Mouse (Mus musculus) monocyte, adult 5-6 weeks (primary cell): ENCODE results near the gene Gm15155. TPM values are rescaled to one million over a fixed set of nuclear protein-coding genes. Genes with fewer than 3 reads are reported as not detected.
"Not testable (repeated sequence)": the region's sequence is repeated elsewhere in the genome, so short reads cannot be mapped to it uniquely, and the experiment has no call there.

Experiments used
- ATAC-seq: fragments of 153-309, 156-312 bp; replicated peaks from 2 replicates; pipeline ENCODE4 v1.8.0; 2017; ENCODE audit warnings: mild to moderate bottlenecking; ENCODE audit not compliant: low TSS enrichment, insufficient number of reproducible peaks, severe bottlenecking, poor library complexity, low FRiP score
- total RNA-seq: library from RNA; stranded (forward); fragments of 200-1000, 200-491, 200-594 nt; gene quantifications from 3 replicates; pipeline ENCODE4 v1.2.3, GENCODE M21; 2017

Gene Gm15155
- not detected in 3 replicates for total RNA-seq

- ATAC-seq, result no peak
Observed at GRCm38 (mm10) chrX:155624341-155624841, at the start of gene Gm15155. Gene Gm15155 (plus strand): TSS chrX:155624741.

- ATAC-seq, result no peak
Observed at GRCm38 (mm10) chrX:155579791-155580190, 44.8 kb upstream of the Gm15155 start.

DNA sequence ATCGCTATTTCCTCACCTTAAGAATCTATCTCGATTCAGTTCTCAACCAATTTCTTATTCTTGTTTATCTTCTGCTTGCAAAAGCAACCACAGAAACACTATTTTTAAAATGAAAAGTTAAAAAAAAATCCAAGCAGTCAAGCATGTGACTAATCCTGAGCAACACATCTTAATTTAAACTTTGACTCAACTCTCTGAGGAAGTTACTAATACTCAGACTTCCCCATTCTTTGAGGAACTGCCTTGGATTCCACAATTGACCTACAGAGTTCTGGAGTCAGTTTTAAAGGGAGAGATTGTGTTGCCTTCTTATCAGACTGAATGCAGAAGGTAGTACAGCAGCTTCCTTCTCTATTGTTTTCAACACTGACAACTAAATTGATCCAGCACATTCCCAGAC is 40.0 kb upstream of the Gm15155 start:
- peak; percentile 87 for ATAC-seq

DNA sequence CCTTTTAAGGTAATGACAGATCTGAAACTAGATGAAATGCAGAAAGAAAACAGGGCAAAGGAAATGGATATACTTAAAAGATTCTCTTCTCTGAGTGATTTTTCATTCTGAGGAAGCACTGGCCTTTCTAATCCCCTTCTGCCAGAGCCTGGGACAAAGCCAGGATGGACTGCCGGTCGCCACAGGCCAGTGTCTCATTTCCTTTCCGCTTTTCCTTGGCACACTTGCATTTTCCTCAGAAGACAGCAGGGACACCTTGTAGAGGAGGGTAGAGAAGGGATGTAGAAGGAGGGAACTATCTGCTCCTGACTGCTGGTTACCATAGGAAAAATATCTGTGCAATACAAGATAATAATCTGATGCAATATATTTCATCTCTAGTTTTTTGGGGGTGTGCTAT is 33.1 kb upstream of the Gm15155 start:
- ATAC-seq, result no peak

- ATAC-seq, result no peak
Observed at GRCm38 (mm10) chrX:155592467-155592866, 32.1 kb upstream of the Gm15155 start.

DNA sequence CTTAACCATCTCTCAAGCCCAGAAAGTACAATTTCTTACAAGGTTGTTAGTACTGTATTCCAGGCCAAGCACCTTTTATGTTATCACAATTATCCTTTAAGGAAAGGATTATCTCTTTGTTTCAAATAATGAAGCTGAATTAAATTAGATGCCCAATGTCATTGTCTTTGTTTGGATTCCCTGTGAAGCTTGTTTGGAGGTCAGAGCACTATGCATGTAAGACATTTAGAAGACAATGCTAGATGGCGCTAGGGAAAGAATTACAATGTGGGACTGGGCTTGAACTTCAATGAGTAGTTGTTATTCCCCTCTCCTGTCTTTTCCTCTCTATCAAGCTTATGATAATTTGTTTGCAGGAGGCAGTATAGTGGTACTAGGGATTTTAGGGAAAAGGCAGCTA is 29.9 kb upstream of the Gm15155 start:
- ATAC-seq, result no peak

DNA sequence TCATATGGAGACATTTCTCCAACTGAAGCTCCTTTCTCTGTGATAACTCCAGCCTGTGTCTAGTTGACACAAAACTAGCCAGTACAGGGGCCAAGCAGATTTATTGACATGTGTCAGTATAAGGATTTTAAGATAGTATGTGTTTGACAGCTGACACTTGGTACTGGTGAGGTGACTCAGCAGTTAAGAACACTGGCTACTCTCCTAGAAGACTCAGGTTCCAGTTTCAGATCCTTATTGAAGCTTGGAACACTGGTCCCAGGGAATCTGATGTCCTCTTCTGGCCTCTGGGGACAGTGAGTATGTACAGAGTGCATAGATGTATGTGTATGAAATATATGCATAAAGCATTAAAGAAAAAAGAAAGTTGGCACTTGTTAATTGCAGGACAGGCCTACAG is 28.2 kb upstream of the Gm15155 start:
- no peak for ATAC-seq

- ATAC-seq, result no peak
Observed at GRCm38 (mm10) chrX:155601196-155601595, 23.3 kb upstream of the Gm15155 start.

DNA sequence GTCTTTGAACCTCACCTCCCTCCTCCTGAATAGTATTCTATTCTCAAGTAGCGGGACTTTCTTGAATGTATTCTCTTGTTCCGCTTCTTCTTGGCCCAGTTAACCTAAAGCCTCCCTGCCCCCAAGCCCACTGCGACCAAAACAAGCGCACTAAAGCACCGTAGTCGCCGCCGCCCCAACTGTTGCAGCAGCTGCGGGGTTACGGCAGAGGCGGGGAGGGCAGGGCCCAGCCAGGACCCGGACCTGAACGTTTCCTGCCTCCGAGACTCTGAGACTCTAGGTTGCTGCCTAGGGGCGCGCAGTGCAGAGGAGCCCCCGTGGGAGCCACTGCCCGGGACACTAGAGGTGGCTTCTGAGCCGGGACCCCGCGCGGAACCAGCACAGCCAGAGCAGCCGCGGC is 2.0 kb upstream of the Gm15155 start:
- peak; percentile 43 for ATAC-seq

- ATAC-seq, result 0 out of 2 replicates have a peak, but pooled peaks have one; percentile 9
Observed at GRCm38 (mm10) chrX:155622961-155623599, 1.5 kb upstream of the Gm15155 start.

GRCm38 (mm10) chrX:155623701-155624281 is 750 bp upstream of the Gm15155 start, which contains the start of gene Ptchd1:
Gene Ptchd1 (minus strand): TSS chrX:155623814.
- ATAC-seq, result no peak

- ATAC-seq, result no peak
Observed at GRCm38 (mm10) chrX:155624895-155625294, 354 bp downstream of the Gm15155 start.

GRCm38 (mm10) chrX:155625671-155626196 is 1.2 kb downstream of the Gm15155 start:
- no peak for ATAC-seq

DNA sequence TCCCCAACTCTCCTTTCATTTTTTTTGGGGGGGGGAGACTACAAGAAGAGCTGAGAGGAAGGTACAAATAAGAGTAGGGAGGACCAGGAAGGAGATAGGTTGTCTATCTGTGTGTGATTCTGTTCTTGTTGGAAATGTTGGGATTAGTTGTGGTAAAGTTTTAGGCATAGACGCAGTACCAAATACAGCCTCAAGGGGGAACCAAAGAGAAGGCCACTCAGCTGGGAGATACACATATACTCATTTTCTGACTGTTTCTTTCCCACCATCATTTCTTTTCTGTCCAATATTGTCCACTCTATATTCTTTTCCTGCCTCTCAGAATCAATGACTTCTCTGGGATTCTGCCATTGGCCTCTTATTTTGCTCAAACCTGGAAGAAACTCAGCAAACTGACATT is 19.4 kb downstream of the Gm15155 start:
- ATAC-seq, result no peak; the same call in 1 of the 2 replicates

- no peak for ATAC-seq
Observed at GRCm38 (mm10) chrX:155645975-155646374, 21.4 kb downstream of the Gm15155 start.

DNA sequence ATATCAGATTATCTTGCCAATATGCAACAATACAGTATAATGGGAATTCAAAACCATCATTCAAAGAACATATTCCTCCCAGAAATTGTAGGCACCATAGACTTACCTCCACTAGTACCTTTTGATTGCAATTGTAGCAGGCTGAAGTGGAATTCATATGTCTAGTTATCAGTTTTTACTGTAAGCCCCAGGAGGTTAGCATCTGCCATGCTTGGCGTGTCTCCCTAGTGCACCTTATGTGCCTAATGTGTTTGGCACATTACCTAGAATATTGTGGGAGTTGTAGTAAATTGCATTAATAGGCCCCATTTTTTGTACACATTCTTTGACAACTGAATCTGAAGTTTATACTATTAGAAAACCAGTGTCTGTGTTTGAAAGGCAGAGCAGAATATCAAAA is 33.4 kb downstream of the Gm15155 start:
- ATAC-seq, result no peak

DNA sequence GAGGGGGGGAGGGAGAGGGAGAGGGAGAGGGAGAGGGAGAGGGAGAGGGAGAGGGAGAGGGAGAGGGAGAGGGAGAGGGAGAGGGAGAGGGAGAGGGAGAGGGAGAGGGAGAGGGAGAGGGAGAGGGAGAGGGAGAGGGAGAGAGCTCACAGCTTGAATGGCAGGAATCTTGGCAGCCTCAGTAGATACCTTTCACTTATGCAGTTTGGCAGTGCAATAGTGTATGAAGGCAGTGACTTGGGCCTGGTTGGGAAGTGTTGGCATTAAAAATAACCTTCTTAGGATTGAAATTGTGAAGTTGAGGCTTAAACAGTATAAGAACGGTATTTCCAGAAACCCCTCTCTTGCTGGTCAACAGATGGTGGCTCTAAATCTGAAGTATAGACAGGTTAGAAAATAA is 65.9 kb downstream of the Gm15155 start:
- not testable (repeated sequence) for ATAC-seq

- no peak for ATAC-seq
Observed at GRCm38 (mm10) chrX:155724157-155724556, 99.6 kb downstream of the Gm15155 start.

- peak; percentile 82; the same call in 1 of the 2 replicates for ATAC-seq
Observed at GRCm38 (mm10) chrX:155728387-155728786, 103.8 kb downstream of the Gm15155 start.

- no peak for ATAC-seq
Observed at GRCm38 (mm10) chrX:155888118-155888517, 263.6 kb downstream of the Gm15155 start.
